Mouse (Mus musculus) monocyte, adult 2 months (primary cell): ENCODE results near the gene Lif.

Source experiments
- DNase-seq, 2 experiments: peaks; one replicate each; pipeline ENCODE4 v3.0.0; 2022; ENCODE audit warnings: low spot score in 2 of 2, low read depth in 1 of 2

Gene Lif

DNA sequence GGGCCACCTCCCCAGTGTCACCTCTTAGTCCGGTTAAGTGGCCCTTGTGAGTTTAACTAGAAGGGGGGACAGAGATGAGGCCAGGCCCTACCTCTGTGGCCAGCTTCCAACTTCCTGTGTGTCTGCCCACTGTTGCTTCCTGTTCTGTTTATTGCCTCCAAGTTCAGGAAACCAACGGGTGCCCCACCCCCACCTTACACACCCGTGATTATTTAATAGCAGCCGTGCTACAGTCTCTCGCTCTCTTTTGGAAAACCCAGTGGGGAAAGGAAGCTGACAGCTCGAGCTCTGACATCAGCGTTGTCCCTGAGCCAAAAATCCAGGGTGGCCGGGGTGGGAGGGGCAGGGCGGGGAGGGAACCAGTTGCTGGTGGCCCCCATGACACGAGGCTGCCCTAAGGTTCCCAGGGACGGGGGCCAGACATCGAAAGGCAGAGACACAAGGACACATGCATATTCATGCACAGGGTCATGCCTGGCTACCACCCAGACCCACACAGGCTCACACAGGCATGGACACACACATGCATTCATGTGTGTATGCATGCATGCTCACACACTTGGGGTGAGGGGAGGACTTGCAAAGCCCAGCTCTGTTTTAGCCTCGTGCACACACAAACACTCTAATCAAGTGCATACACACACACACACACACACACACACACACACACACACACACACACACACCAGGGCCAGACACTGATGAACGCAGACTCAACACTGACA, 3.3 kb downstream of the Lif start:
- no peak for DNase-seq

DNA sequence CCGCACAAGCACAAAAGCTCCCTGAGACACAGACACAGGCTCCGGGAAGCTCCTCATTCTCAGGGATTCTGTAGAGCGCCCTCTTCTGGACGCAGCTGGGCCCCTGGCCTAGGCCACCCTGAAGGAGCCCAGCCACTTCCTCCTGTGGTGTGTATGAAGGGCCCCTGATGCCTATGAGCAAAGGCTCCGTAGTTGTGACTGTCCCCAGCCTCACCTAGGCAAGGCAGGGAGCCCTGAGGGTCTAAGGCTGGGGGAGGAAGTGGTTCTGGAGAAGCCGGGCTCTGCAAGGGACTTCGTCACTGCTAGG, 3.8 kb downstream of the Lif start:
- peak; percentile 68 to 77 for DNase-seq

DNA sequence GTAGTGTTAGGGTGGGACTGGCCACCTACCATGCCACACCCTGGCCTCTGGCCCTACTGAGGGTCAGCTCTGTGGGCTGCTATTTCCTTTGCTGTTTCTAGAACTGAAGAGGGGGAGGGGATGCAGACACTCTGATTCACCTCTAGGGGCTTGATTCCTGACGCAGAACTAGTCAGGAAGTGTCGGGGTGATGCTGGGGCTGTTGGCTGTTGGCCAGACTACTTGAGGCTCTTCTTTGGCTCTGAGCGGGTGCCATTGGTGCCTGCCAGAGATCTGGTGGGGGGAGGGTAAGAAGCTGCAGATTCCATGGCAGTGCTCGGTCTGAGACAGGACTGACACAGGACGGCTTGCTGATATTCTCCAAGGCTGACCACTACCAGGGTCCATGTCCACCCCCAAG, 4.6 kb downstream of the Lif start:
- no peak for DNase-seq

DNA sequence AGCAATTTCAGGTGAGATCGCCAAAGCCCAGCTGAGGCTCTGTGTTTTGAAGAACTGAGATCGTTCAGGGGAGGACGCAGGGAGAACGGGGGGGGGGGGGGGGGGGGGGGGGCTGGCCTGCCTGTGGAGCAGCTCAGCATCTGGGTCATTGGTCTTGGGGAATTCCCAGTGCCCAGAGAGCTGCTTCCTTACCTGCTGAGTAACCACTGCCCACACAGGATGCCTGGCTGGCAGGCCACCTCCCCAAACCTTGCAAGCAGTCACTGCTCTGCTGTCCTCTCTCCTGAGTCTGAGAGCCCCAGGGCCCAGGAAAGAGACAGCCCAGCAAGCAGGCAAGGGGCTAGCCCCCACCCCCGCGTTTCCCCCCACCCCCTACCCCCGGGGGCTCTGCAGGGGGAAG, 5.5 kb downstream of the Lif start:
- DNase-seq, result no peak

DNA sequence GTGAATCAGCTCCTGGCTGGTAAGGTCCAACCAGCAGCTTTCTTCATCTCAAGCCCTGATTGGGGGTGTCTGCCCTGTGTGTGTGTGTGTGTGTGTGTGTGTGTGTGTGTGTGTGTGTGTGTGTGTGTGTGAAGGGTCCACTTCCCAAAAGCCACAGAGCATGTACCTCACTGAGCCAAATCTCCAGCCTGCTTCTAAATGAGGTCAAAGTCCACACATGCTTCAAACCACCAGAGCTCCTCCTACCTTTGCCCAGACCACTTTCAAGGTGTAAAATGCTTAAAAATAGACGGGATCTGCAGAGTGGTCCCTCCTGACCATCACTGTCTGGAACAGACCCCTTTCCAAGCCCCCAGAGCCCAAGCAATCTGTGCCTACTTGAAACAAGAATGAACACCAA, 5.9 kb downstream of the Lif start:
- no peak for DNase-seq

DNA sequence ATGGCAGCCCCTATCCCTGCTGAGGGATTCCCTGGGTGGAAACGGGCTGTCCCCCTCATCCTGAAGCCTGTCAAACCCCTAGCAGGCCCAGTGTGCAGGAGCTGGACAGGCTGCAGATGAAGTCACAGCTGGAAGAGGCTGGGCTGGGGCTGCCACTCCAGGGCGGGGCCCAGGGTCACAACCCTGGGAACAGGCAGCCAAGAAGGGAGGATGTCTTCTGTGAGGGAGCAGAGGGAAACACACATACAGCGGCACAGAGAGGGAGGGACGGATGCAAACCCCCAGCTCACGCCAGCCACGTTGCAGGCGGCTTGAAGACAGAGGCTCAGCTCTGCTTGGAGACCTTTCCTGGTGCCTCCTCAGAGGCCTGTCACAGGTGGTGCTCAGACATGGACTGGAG, 6.7 kb downstream of the Lif start:
- DNase-seq, result no peak

DNA sequence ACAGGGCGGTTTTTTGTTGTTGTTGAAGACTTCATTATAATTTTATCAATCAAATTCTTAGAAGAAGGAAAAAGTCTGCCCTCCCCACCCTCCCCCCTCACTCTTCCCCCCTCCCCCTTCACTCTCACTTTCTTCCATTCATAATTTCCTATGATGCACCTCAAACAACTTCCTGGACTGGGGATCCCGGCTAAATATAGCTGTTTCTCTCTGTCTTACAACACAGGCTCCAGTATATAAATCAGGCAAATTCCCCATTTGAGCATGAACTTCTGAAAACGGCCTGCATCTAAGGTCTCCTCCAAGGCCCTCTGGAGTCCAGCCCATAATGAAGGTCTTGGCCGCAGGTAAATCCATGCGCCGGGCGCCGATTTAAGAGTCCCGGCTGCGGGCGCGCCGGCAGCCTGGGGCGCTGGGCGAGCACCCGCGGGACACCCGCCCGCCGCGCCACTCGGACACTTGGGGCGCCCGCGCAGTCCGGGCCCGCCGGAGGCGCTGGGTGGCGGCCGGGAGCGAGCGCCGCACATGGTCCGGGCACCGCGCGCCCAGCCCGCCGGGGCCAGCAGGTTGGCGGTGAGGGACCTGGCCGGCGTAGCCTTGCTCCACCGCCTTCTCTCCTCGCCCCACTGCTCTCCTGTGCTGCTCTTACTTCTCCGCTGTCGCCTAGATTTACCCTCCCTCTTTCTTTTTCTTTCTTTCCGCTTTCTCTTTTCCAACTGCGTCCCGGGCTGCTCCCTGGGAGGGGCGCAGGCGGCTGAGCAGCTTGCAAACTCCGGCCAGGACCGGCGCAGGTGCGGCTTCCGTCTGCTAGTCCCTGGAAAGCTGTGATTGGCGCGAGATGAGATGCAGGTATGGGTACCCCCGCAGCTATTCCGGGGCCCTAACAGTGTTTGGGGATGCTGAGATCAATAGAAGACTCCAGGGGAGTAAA, 9.2 kb downstream of the Lif start:
- DNase-seq, result peak in 1 of 2 experiments; percentile 25

DNA sequence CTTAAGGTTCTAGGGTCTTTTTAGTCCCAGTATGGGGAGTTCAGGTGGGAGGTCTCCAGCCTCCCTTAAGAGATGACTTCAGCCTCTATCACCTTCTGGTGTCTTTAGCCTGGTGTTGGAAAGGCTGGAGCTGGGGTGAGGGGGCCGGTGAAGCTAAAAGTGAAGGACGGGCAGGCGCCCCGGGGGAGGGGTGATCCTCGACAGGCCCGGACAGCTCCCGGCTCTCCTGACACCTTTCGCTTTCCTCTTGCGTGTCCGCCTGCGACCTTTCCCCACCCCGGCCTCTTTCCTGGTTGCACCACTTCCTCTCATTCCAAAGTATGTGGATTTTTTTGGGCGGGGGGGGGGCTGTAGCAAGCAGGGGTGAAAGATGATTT, 9.8 kb downstream of the Lif start:
- no peak for DNase-seq

DNA sequence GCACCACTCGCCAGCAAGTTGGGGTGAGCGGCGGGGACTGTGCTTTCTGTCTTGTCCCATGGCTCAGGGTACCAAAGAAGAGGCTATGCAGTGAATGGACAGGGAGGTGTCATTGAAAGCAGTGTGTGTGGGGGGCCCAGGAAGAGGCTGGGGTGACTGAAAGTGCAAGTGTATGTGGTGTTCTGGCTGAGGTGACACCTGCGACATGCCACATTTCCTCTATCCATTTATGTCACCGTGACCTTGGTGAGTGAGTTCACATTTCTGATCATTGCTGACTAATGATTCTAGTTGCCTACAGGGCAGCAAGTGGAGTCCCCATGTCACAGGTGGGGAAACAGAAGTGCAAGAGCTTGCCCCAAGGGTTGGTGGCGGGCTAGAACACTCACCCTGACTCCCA, 11.1 kb downstream of the Lif start:
- DNase-seq, result no peak

DNA sequence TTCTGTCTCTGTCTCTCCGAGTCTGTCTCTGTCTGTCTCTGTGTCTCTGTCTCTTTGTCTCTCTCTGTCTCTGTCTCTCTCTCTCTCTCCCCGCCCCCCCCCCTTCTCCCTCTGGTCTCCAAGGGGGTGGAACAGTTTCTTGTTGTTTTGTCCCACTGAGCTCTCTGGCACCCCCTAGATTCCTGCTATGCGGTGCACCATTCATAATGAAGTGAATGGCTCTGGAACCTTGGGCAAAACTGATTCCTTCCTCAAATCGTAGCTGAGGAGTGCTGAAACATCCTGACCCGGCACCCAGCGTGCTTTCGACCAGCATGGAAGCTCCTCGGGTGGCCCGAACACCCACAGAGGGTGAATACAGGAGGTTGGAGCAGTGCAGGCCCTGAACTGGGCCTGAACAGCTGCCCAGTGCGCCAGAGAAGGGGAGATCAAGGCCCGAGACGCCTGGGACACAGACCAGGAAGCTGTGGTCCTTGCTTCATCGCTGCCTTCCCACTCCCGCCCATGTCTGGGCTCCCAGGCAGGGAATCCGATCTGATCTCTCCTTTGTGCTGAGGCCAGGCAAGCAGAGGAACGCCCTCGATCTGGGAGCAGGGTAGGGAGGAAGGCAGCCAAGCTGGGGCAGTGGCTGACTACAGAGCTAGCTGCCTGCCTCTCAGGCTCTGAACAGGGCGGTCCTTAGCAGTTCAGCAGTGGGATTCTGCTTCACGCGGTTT, 13.5 kb downstream of the Lif start:
- no peak for DNase-seq

DNA sequence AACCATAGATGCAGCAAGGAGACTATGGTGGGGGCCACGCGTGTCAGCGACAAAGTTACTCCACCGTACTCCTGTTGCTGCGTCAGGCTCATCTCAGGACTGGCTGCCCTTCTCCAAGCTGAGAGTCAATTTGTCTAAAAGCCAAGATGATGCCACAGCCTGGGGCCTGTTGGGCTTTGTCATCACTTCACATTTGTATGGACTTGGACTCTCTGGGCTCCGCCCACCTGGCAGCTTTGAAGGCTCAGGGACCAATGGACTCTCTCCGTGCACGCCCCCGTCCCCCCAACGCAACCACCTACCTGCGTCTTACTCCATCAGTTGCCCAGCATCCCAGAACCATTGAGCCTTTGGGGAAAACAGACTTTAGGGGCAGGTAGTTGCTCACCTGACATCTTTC, 14.2 kb downstream of the Lif start:
- DNase-seq, result no peak

DNA sequence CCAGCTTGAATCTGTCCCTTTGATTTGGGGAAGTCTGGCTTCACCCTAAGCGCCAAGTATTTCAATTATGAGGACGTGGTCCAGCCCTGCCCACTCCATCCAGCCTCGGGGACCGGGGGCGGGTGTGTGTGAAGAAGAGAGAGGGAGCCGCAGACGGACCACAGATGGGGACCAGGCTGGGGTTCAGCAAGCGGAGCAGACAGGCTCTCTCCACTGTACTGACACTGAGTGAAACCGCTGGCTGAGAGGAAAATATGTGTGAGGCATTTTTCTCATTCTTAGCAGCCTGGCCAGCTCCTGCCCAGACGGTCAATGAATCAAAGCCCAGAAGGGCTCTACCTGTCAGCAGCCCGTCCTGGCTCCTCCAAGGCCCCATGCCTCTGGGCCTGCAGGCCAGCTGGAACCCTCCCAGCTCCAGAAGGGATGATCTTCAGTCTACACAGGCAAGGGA, 19.1 kb downstream of the Lif start:
- DNase-seq, result no peak

DNA sequence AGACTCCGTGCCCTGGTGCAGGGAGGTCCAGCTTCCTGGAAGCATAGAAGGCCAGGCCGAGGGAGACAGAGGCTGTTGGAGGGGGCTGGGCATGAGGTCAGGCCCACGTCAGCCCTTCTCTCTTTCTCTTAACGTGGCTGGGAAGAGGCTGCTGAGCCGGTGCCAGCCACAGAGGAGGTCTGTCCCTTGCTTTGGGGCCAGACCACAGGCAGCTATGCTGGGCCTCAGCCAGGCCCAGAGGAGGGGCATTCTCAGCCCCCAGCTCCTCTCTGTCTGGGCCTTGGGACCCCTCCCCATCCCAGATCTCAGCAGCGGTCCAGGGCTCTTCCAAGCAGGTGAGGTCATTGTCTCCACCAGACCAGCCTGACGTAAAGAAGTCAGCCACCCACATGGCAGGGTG, 22.6 kb downstream of the Lif start:
- no peak for DNase-seq

DNA sequence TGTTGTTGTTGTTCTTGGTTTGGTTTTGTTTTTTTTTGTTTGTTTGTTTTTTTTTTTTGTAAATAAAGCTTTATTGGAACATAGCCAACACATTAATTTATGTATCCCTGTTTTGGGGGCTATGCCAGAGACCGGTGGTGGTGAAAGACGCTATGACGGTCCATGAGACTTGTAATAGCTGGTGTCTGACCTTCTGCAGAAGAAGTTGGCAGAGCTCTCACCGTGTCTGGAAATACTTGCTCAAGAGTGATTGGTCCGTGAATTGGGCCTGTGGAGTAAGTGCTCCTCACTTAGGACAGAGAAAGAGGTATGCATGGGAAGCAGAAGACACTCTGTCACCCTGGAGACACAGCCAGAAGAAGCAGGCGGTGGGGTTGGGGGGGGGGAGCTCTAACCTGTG, 24.5 kb downstream of the Lif start:
- DNase-seq, result no peak

DNA sequence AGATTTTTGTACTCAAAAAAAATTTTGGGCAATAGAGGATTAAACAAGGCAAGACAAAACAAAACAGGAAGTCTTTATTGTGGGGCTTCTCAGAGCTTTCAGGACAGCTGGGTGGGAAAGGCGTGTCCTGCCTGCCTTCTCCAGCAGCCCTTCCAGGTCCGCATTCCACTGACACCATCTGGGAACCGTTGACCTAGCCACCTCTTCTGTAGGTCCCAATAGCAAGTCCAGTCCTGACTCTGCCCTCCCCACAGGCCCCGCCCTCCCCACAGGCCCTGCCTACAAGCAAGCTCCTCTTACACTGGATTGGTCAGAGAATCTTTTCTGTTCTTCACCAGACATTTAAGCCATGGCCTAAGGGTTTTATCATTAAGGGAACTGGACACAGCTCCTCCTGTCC, 26.3 kb downstream of the Lif start:
- DNase-seq, result no peak

DNA sequence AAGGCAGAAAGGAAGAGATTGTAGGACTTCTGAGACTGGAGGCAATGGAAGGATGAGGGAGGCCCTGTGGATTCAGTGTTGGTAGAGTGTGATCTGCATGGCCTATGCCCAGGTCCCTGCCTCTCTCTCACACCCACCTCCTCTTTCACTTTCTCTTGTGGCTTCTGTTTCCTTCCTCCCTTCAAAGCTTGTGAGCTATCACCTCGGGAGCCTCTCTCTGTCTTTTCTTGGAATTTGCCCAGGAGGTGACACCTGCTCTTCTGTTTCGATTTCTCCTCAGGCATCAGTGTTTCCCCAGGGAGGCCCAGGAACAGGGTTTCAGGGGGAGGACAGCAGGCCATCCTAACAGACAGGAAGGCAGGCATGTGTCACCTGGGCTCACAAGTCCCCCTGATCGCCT, 31.9 kb downstream of the Lif start:
- no peak for DNase-seq

DNA sequence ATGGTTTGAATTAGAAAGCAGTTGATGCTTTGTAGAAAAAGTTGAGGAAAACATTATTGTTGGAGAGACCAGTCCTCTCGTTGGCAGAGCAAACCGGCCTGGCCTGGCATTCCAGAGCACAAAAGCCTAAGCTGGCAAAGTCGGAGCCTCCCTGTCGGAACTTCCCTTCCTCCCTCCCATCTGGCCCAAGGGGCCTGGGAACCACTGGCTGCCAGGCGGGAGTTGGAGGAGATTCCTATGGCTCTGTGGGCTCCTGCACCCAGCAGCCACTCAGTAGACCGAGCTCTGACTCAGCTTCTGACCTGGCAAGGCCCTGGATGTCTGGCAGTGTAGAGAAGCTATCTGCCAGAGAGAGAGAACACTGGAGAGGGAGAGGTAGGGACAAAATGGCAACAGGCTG, 34.3 kb downstream of the Lif start:
- DNase-seq, result no peak

DNA sequence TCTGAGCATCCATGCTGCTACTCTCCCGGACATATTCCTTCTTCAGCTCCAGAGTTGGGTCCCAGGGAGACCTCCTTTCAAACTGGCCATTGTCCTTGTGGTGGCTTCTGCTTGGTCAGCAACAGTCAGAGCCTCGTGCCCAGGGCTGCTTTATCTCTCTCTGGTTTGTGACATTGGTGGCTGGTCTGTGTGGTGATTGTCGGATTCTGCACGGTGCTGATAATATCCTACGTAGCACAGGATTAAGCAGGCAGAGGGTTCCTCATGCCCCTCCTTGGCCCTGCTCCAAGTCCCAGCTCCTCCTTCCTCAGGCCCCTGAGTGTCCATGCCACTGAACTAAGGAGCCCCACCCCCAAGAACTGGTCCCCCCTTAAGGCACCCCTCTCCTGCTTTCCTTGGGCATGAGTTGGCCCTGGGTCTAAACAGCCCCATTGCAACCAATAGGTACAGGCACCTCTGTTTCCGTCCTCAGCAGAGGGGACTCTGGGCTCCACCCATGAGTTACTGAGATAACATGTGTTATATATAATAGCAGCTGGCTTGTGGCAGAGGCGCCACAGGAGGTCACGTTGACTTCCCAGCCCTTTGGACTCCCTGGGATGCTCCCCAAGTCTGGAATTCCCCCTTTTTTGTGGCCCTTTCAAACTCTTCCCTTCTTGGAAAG, 35.0 kb downstream of the Lif start:
- no peak for DNase-seq

DNA sequence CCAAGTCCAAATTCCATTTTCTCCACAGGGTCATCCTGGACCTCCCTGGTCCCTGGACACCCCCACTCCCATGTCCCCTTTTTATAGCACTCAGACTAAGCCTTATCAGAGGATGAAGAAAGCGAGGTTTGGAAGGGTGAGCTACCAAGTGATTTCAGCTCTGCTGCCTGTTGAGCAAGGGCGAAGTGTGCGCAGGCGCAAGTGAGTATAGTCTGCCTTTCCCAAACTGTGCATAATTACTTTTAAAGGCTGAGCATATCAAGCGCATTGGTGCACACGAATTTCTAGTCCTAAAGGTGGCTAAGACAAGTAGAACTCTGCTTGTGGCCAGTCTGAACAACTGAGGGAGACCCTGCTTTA, 35.5 kb downstream of the Lif start:
- DNase-seq, result no peak

DNA sequence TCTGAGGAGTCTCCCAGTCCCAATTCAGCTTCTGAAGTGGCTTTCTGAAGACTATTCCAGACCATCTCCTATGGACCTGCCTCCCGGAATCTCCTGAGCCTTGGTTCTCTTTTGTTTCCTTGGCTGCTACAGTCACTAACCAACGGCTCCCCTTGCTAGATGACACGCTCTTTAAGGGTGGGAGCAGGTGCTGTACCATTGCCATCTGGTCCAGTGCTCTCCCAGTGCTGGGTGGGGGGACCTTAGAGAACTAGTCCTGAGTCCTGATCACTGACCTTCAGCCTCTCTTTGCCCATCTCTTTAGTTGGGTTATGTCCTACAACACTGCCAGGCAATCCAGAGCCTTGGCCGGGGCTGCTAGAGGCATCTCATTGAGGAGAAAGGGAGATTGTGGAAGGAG, 36.1 kb downstream of the Lif start:
- no peak for DNase-seq

DNA sequence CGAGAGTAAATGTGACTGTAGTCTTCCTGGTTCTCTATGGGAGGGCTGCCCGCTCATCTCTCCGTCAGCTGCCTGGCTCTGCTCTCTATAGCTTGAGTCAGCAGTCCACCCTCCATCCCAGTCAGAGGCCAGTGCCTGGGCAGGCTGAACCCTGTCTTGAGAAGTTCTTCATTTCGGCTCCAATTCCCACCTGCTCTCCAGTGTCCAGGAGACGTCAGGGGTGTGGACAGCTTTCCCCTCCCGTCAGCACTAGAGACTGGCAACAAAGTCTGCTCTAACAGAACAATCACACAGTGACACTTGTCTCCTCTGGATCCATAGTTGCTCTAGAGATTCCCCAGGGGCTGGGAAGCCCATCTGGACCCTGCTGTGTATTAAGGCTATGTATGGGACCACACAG, 36.7 kb downstream of the Lif start:
- no peak for DNase-seq
